Mouse (Mus musculus): ENCODE results near the gene Trabd.

Gene Trabd

DNA sequence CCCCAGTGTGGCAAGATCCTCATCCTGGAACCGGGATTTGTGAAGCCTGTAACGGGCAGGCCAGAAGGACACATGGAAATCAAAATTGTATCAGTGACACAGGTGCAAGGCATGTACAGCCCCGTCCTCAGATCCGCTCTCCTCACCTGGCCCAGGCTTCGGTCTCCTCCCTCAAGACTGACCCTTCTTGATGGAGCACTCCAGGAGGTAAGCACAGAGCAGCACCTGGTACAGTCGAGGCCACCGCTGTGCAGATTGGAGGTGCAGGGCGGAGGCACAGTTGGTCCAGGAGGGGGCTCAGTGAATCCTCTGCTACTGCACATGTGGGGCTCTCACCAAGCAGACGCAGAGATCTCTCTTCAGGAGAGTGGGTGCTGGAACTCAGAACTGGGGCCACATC lies 50.4 kb downstream of the Trabd start:
- intact Hi-C loops (cut with DNase I): no loop called here

- intact Hi-C loops (cut with DNase I): no loop called here
These were observed 51.7 kb downstream of the Trabd start for GRCm38 (mm10) chr15:89126622-89127021.

- intact Hi-C loops (cut with DNase I): no loop called here
These were observed 52.5 kb downstream of the Trabd start for GRCm38 (mm10) chr15:89127364-89127940.

DNA sequence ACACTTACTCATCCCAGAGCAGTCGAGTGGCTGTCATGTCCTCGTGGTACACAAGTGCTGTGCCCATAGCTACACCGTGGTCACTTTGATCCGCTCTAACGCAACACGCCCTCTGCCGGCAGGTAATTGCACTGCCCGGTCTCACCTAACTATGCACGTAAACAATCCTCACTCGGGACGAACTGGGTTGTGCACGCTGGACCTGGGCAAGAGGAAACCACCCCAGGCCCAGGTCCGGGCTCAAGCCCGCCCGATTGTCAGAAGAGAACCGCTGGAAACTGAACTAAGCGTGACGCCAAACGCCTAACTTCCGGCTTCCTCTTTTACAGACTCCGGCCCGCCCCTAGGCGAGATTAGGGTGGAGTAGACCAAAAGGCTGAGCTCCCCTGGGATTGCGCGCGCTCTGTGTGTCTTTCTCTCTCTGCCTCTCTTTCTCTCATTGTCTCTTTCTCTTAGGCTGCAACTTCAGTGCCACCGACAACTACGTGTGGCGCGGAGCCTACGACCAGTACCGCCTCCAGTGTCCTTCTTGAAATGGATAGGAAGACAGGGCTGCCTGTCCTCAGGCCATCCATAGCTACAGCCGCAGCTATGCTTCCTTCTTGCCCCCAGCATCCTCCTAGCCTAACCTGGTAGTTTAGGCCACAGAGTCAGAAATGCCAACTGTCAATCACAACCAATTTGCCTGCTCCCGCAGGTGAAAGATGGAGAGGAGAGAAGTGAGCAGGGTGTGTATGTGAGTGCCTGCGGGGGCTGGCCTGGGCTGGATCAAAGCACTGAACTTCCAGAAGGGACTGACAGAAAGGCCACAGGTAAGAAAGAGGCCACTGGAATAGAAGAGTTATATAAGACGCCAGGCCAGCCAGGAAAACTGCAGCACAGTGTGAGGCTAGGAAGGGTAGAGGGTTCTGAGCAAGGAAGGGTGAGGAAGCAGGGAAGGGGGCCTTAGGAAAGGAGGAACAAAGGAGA lies 53.7 kb downstream of the Trabd start, which contains the start of gene Hdac10:
TSS of gene Hdac10 (minus strand) at position 319 of the 969 bp plus-strand sequence.
- intact Hi-C loops (cut with DNase I): no loop called here

GRCm38 (mm10) chr15:89130245-89130644 lies 55.3 kb downstream of the Trabd start:
- intact Hi-C loops (cut with DNase I): no loop called here

- intact Hi-C loops (cut with DNase I): no loop called here
These were observed 56.4 kb downstream of the Trabd start for GRCm38 (mm10) chr15:89131316-89131715.

Measured in adrenal gland (tissue).